Mouse (Mus musculus): ENCODE measurements around the gene Hist1h3g.

GRCm38 (mm10) chr13:23517603-23518294 is 17.5 kb upstream of the Hist1h3g start:
- no peak for TF ChIP-seq CTCF (IDR thresholded peaks at IDR 0.05; ENCODE audit: borderline replicate concordance, control insufficient read depth, extremely low read depth, insufficient read depth, low read length, poor library complexity)
- TF ChIP-seq POLR2A (IDR thresholded peaks at IDR 0.05; ENCODE audit: control insufficient read depth, extremely low read depth, insufficient read depth, low read length, poor library complexity): no peak
